Comparison of ENCODE assay signal across 8 mouse cellular contexts in the genomic region with DNA sequence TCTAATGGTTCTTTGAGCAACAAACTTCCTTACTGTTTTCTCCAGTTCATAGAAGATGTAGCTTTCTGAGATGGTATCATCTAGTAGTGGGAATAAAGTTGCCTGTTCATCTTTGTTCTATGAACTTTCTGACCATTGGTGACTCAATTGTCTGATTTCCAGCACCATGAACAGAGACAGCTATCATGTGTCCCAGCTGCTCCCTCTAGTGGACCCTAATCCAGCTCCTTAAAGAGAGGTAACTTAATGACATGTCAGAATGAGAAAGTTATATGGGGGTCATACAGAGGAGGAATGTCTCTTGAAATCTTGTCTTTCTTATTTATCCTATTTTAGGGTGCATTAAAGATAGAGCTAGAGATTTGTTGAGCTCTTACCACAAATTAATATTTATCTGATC.
A peak's percentile ranks its signal among the peaks of the same experiment; 100 is the strongest.
DNase-seq lines count a peak whose midpoint lies in the region; ATAC-seq and TF ChIP-seq lines count a peak whose summit lies in the region.

No protein-coding gene starts in this region.

- no peaks in the 10 kb centered on the region for H3K27me3 ChIP-seq in liver, postnatal 0 days (ENCODE audit: insufficient read depth, low read length)
- H3K27me3 ChIP-seq in liver, embryonic 11.5 days (replicated peaks; ENCODE audit: control insufficient read depth, insufficient read depth, low read length): no peaks in the 10 kb centered on the region

- DNase-seq in cerebellum, adult 8-10 months: peak; percentile 16
- no peak for DNase-seq in cerebellum, adult 11-12 months
- no peak for DNase-seq in liver, postnatal 0 days
- no peak for DNase-seq in liver, embryonic 11.5 days (ENCODE audit: low spot score)
- peak; percentile 56 for DNase-seq in adrenal gland, postnatal 10 days
- peak; percentile 28 to 63 for DNase-seq in kidney, postnatal 36 days
- no peak for DNase-seq in yolk sac, embryonic 10.5 days (ENCODE audit: low spot score)

- no peak for ATAC-seq in liver, postnatal 0 days
- ATAC-seq in liver, embryonic 11.5 days (replicated peaks; ENCODE audit: low FRiP score): no peak
- ATAC-seq in megakaryocyte, adult 5-6 weeks (ENCODE audit: poor library complexity, severe bottlenecking): no peak

- H3K9ac ChIP-seq in liver, postnatal 0 days (replicated peaks): no peak overlapping the region
- H3K9ac ChIP-seq in liver, embryonic 11.5 days (ENCODE audit: low read depth, low read length): no peak overlapping the region

- no peak overlapping the region for H3K4me3 ChIP-seq in liver, postnatal 0 days (ENCODE audit: low read depth, low read length)
- H3K4me3 ChIP-seq in liver, embryonic 11.5 days (ENCODE audit: low read depth, low read length): no peak overlapping the region

- no peaks in the 10 kb centered on the region for H3K9me3 ChIP-seq in liver, postnatal 0 days (ENCODE audit: low read length)
- H3K9me3 ChIP-seq in liver, embryonic 11.5 days (ENCODE audit: control insufficient read depth, low read length): no peaks in the 10 kb centered on the region

- no peak overlapping the region for H3K4me2 ChIP-seq in liver, postnatal 0 days (ENCODE audit: low read depth, low read length)
- H3K4me2 ChIP-seq in liver, embryonic 11.5 days: no peak overlapping the region

- no peak overlapping the region for H3K27ac ChIP-seq in liver, postnatal 0 days (ENCODE audit: low read depth)
- H3K27ac ChIP-seq in liver, embryonic 11.5 days (ENCODE audit: low read depth, low read length): no peak overlapping the region

- peak; percentile 38 for TF ChIP-seq CTCF in liver, postnatal 0 days (IDR thresholded peaks at IDR 0.05; ENCODE audit: low read depth)

- no peaks in the 10 kb centered on the region for H3K36me3 ChIP-seq in liver, postnatal 0 days (replicated peaks; ENCODE audit: insufficient read depth, low read length)
- no peaks in the 10 kb centered on the region for H3K36me3 ChIP-seq in liver, embryonic 11.5 days (ENCODE audit: control insufficient read depth, insufficient read depth, low read length)

- TF ChIP-seq EP300 in liver, postnatal 0 days (IDR thresholded peaks at IDR 0.05; ENCODE audit: low read depth): no peak

- H3K4me1 ChIP-seq in liver, postnatal 0 days (ENCODE audit: insufficient read depth): no peaks in the 10 kb centered on the region
- H3K4me1 ChIP-seq in liver, embryonic 11.5 days (replicated peaks; ENCODE audit: control insufficient read depth, insufficient read depth, low read length): no peaks in the 10 kb centered on the region

Comparison
In these comparisons a context has a peak if more than half of its experiments do, and no peak if none do; other contexts are left out.
1. DNase-seq: peak in cerebellum, adult 8-10 months (single experiment), adrenal gland, postnatal 10 days (single experiment) and kidney, postnatal 36 days (2 of 2); none in cerebellum, adult 11-12 months (single experiment), liver, postnatal 0 days (single experiment), liver, embryonic 11.5 days (single experiment) and yolk sac, embryonic 10.5 days (single experiment).